Mouse (Mus musculus): ENCODE measurements at regions not wholly inside any gene's neighbourhood (a gene's known extent, or its start where the extent isn't known, plus 50 kb on each side); places are given as distances from the start of the nearest gene placed in this dataset.

DNA sequence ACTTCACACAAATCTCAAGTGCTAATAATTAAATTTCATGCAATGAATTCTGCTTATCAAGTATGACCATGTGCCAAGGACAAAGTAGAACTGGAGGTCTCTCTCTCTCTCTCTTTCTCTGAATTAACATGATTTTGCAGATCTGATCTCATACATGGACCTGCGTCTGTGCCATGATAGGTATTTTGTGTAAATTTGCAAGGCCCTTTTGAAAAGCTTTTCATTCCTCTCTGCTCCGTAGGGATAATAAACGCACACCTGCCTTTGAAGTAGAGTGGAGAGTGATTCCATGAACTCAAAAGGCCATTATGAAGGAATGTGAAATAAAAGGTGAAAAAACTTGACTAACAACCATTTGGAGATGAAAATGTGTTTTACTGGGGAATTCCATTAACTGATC, 217.8 kb downstream of the Hdgfl1 start:
- TF ChIP-seq CTCF (IDR thresholded peaks at IDR 0.05; ENCODE audit: borderline replicate concordance, extremely low read depth, insufficient read depth, insufficient read length) (no peak), POLR2A (IDR thresholded peaks at IDR 0.05; ENCODE audit: borderline replicate concordance, extremely low read depth, insufficient read depth, insufficient read length, poor library complexity, severe bottlenecking) (no peak)

All from brain, embryonic 14.5 days (tissue).